Mouse (Mus musculus): ENCODE data around the gene Spns2. TPM values are rescaled to one million over a fixed set of nuclear protein-coding genes. Genes with fewer than 3 reads are reported as not detected.
A peak's percentile ranks its signal among the peaks of the same experiment; 100 is the strongest.

Spns2 gene
- polyA plus RNA-seq, 1 experiment from 2014 or later: 11.1 TPM

- Histone ChIP-seq H3K9ac (replicated peaks; ENCODE audit: low read depth) (no peak overlapping the region), H3K27ac (ENCODE audit: low read length) (peak overlapping the region; percentile 72), H3K4me1 (ENCODE audit: insufficient read depth, low read depth, low read length) (0 out of 2 replicates have a peak, but pooled peaks cover 7% of the 10 kb centered on the region), H3K36me3 (ENCODE audit: insufficient read depth, low read length) (peaks cover 5% of the 10 kb centered on the region; the same call in 1 of the 2 replicates), H3K4me3 (ENCODE audit: low read depth, low read length) (no peak overlapping the region), H3K4me2 (replicated peaks; ENCODE audit: low read depth, low read length) (0 out of 2 replicates have a peak overlapping the region, but pooled peaks have one; percentile 27), H3K27me3 (replicated peaks; ENCODE audit: insufficient read depth, low read length) (no peaks in the 10 kb centered on the region), H3K9me3 (ENCODE audit: low read length) (no peaks in the 10 kb centered on the region)
- ATAC-seq (peak; percentile 93), DNase-seq (ENCODE audit: low spot score) (peak; percentile 74)
- peak; percentile 95 for TF ChIP-seq EP300 (IDR thresholded peaks at IDR 0.05)
- TF ChIP-seq CTCF (IDR thresholded peaks at IDR 0.05): no peak
- WGBS: 32% methylated on average over 12 of the region's 12 CpGs
These were observed 31.7 kb downstream of the Spns2 start for GRCm38 (mm10) chr11:72457995-72458496.

DNA sequence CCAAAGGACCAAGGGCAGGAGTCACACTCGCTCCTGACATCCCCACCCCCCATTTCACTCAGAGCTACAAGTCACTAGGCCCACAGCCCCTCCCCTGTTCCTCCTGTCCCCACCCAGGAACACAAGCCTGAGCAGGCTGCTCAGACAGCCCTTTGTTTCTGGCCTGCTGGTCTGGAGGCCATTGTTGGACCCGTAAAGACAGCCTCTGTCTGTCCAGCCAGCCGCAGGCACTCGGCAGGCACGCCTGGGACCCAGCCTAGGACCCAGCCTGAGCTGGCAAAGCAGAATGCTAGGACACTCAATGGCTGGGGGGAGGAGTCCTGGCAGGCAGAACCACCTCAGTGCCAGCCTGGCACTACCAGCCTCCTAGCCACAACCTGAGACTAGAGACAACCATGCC is 34.0 kb downstream of the Spns2 start:
- Histone ChIP-seq H3K4me1 (ENCODE audit: insufficient read depth, low read depth, low read length) (0 out of 2 replicates have a peak, but pooled peaks cover 4% of the 10 kb centered on the region), H3K9me3 (ENCODE audit: low read length) (no peaks in the 10 kb centered on the region), H3K4me3 (ENCODE audit: low read depth, low read length) (no peak overlapping the region), H3K36me3 (ENCODE audit: insufficient read depth, low read length) (peaks cover 14% of the 10 kb centered on the region), H3K27ac (ENCODE audit: low read length) (no peak overlapping the region), H3K4me2 (replicated peaks; ENCODE audit: low read depth, low read length) (no peak overlapping the region), H3K27me3 (replicated peaks; ENCODE audit: insufficient read depth, low read length) (no peaks in the 10 kb centered on the region), H3K9ac (replicated peaks; ENCODE audit: low read depth) (no peak overlapping the region)
- ATAC-seq: no peak
- DNase-seq (ENCODE audit: low spot score): no peak
- WGBS: 41% methylated on average over 5 of the region's 5 CpGs
- TF ChIP-seq CTCF (IDR thresholded peaks at IDR 0.05) (no peak), EP300 (IDR thresholded peaks at IDR 0.05) (no peak)

DNA sequence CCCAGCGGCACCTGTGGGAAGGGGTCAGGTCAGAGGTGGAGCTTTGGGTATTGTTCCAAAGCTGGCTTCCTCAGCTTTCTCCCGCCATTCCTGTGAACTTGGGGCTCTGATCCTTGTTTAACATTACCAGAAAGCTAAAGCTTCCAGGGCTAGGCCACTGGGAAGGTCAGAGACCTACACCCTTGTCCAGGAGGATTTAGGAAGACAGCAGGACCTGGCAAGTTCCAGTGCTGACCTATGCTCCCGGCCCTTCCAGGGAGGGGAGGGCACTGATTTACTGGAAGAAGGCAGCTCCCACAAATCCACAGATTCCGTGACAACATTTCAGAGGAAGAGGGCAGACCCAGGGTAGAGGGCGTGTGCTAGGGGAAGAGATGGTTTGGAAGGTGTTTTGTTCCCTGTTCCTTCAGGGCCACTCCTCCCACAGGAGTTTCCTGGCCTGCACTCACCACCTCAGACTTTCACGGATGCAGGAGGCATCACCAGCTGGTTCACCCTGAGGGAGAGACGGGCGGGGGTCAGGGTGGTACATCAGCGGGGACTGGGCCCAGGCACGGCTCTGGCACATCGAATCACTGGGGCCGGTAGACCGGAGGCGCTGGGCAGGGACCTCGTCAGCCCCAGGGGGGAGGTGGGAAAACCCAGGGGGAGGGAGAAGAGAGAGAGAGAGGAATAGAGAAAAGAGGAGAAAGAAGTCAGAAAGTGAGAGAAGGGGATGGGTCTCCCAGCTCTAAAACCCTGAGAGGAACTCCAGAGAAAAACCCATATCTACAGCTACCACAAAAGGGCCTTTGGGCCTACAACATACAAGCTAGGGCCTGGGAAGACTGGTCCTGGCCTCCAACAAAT is 36.4 kb downstream of the Spns2 start:
- Histone ChIP-seq H3K4me3 (ENCODE audit: low read depth, low read length) (no peak overlapping the region), H3K9ac (replicated peaks; ENCODE audit: low read depth) (no peak overlapping the region), H3K27ac (ENCODE audit: low read length) (no peak overlapping the region), H3K36me3 (ENCODE audit: insufficient read depth, low read length) (peaks cover 27% of the 10 kb centered on the region), H3K4me1 (ENCODE audit: insufficient read depth, low read depth, low read length) (0 out of 2 replicates have a peak, but pooled peaks cover under 1% of the 10 kb centered on the region), H3K4me2 (replicated peaks; ENCODE audit: low read depth, low read length) (no peak overlapping the region), H3K27me3 (replicated peaks; ENCODE audit: insufficient read depth, low read length) (no peaks in the 10 kb centered on the region), H3K9me3 (ENCODE audit: low read length) (no peaks in the 10 kb centered on the region)
- WGBS: 53% methylated on average over 15 of the region's 15 CpGs
- no peak for ATAC-seq
- no peak for DNase-seq (ENCODE audit: low spot score)
- no peak for TF ChIP-seq CTCF (IDR thresholded peaks at IDR 0.05)
- TF ChIP-seq EP300 (IDR thresholded peaks at IDR 0.05): no peak

DNA sequence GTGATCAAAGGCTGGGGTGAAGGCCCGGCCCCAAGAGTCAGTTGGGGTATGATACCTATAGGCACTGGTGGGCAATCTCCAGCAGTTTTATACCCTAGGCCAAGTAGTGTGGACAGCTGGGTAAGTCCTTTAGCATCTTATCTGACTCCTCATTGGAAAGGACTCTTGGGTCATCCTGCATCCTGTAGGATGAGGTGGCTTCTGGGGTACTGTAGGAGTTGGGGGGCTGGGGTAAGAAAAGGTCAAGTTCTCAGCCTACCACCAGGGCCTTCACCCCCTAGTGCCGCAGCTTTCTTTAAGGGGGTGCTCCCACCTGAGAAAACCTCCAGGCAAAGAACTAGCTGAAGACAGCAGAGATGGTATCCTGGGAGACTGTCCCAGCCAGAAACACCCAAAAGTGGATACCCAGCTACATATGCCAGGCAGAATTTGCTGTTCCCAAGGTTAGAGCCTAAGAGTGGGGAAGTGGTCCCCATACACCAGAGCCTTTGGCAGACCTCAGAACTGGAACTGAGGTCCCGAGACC is 37.5 kb downstream of the Spns2 start:
- 92% methylated on average over 3 of the region's 3 CpGs for WGBS
- no peak for ATAC-seq
- no peak for TF ChIP-seq CTCF (IDR thresholded peaks at IDR 0.05)

DNA sequence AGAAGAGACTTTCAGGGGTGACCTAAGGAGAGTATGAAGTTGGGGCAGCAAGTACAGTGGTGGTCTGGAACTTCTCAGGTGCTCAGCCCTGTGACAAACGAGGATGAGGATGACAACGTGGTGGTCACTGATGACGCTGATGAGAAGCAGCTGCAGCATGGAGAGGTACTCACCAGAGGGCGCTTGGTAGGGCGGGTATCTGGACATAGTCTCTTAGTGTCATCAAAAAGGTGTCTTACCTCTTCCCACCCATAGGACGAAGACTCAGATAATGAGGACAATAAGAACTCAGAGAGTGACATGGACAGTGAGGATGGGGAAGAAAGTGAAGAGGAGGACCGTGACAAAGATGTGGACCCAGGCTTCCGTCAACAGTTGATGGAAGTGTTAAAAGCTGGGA is 42.2 kb downstream of the Spns2 start:
- H3K4me2 ChIP-seq (replicated peaks; ENCODE audit: low read depth, low read length): no peak overlapping the region
- H3K4me3 ChIP-seq (ENCODE audit: low read depth, low read length): no peak overlapping the region
- WGBS: 76% methylated on average over 8 of the region's 8 CpGs
- DNase-seq (ENCODE audit: low spot score) (no peak), ATAC-seq (no peak; the same call in 1 of the 2 replicates)
- H3K27ac ChIP-seq (ENCODE audit: low read length): no peak overlapping the region
- H3K4me1 ChIP-seq (ENCODE audit: insufficient read depth, low read depth, low read length): no peaks in the 10 kb centered on the region
- H3K9me3 ChIP-seq (ENCODE audit: low read length): no peaks in the 10 kb centered on the region
- H3K36me3 ChIP-seq (ENCODE audit: insufficient read depth, low read length): peaks cover 69% of the 10 kb centered on the region
- no peak for TF ChIP-seq EP300 (IDR thresholded peaks at IDR 0.05)
- peak; percentile 54 for TF ChIP-seq CTCF (IDR thresholded peaks at IDR 0.05)
- no peak overlapping the region for H3K9ac ChIP-seq (replicated peaks; ENCODE audit: low read depth)
- H3K27me3 ChIP-seq (replicated peaks; ENCODE audit: insufficient read depth, low read length): no peaks in the 10 kb centered on the region

More for the DNA sequence above, 37.5 kb downstream of the Spns2 start:
- Histone ChIP-seq H3K4me3 (ENCODE audit: low read depth, low read length) (no peak overlapping the region), H3K4me1 (ENCODE audit: insufficient read depth, low read depth, low read length) (no peaks in the 10 kb centered on the region), H3K9ac (replicated peaks; ENCODE audit: low read depth) (no peak overlapping the region), H3K27ac (ENCODE audit: low read length) (no peak overlapping the region), H3K9me3 (ENCODE audit: low read length) (no peaks in the 10 kb centered on the region), H3K36me3 (ENCODE audit: insufficient read depth, low read length) (peaks cover 39% of the 10 kb centered on the region), H3K4me2 (replicated peaks; ENCODE audit: low read depth, low read length) (no peak overlapping the region), H3K27me3 (replicated peaks; ENCODE audit: insufficient read depth, low read length) (no peaks in the 10 kb centered on the region)
- no peak for DNase-seq (ENCODE audit: low spot score)

DNA sequence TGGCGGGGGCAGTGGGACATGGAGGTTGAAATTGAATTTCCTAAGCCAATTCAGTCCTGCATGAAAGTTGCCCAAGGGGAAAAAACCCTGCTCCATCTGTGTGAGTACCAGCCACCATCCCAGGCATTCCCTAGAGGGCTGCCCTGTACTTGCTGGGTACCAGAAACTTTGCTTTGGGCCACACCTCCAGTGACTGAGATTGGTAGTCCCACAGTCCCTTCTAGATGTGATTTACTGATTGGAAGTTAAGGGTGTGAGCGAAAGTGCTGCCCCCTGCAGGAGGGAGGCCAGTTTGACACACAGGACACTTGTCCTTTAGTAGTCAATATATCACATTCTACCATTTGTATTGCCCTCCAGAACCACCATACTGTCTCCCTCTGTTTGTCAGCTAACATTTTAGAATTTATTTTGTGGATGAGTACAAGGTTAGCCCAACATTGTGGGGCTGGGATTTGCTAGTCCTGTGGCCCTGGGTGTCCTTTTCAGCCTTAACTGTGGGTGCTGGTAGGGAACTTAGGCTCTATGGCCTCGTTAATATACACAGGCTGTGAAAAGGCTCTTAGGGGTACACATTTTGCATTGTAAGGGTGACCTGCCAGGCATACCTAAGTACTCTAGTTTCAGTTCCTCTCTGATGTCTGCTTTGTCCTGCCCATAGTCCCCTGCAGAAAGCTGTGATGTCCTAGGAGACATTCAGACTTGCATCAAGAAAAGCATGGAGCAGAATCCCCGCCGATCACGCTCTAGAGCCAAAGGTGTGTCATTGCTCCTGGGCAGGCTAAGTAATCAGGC is 43.2 kb downstream of the Spns2 start:
- no peak overlapping the region for H3K4me3 ChIP-seq (ENCODE audit: low read depth, low read length)
- peaks cover 69% of the 10 kb centered on the region for H3K36me3 ChIP-seq (ENCODE audit: insufficient read depth, low read length)
- ATAC-seq (peak; percentile 13), DNase-seq (ENCODE audit: low spot score) (peak; percentile 52)
- H3K9ac ChIP-seq (replicated peaks; ENCODE audit: low read depth): no peak overlapping the region
- WGBS: 87% methylated on average over 6 of the region's 6 CpGs
- peaks cover 6% of the 10 kb centered on the region; the same call in 1 of the 2 replicates for H3K4me1 ChIP-seq (ENCODE audit: insufficient read depth, low read depth, low read length)
- peak; percentile 77 for TF ChIP-seq CTCF (IDR thresholded peaks at IDR 0.05)
- TF ChIP-seq EP300 (IDR thresholded peaks at IDR 0.05): no peak
- no peaks in the 10 kb centered on the region for H3K9me3 ChIP-seq (ENCODE audit: low read length)
- no peak overlapping the region for H3K4me2 ChIP-seq (replicated peaks; ENCODE audit: low read depth, low read length)
- no peaks in the 10 kb centered on the region for H3K27me3 ChIP-seq (replicated peaks; ENCODE audit: insufficient read depth, low read length)
- H3K27ac ChIP-seq (ENCODE audit: low read length): no peak overlapping the region

Measured in lung, postnatal 0 days (tissue).